Mouse (Mus musculus) olfactory bulb, adult 2 months (tissue): ENCODE data around the gene Ppm1h.

Source experiments
- CTCF ChIP-seq: fragments of 200-500 bp; IDR thresholded peaks from 2 replicates; pipeline ENCODE4 v1.5.1; 2012; ENCODE audit warnings: low read depth, mild to moderate bottlenecking, low read length, moderate library complexity; ENCODE audit not compliant: insufficient read depth
- POLR2A ChIP-seq: fragments of 200-500 bp; IDR thresholded peaks from 2 replicates; pipeline ENCODE4 v1.6.1; 2012; ENCODE audit warnings: mild to moderate bottlenecking, low read depth, low read length, moderate library complexity; ENCODE audit not compliant: insufficient read depth

DNA sequence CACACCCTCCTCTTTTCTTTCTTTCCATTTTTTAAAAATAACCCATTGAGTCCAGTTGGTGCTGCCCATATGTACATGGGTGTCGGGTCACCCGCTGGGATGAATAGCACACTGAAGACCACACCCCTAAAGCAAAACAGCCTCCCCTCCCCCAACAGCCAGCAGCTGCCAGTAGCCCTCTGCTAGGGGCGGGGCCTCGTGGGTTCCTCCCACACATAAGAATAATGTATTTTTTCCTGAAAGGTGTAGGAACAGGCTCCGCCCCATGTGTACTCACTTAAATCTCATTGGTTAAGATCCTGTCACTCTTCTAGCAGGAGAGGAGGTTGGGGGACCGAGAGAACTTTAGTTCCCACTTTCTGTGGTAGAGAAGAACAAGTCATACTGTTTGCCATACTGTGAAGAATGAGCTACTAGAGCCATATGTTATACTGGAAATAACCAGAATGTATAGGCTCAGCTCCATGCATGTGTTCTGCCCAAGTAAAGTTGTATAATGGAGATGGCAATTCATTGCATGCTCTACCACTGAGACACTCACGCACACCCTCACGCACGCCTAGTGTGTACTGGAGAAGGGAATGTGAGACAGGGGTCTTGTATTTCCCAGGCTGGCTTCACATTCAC is 231.0 kb downstream of the Ppm1h start:
- TF ChIP-seq CTCF (no peak), POLR2A (no peak)
